Mouse (Mus musculus) stomach, embryonic 15.5 days (tissue): ENCODE results near the gene Taldo1. TPM values are rescaled to one million over a fixed set of nuclear protein-coding genes. Genes with fewer than 3 reads are reported as not detected.
"Not testable (repeated sequence)": the region's sequence is repeated elsewhere in the genome, so short reads cannot be mapped to it uniquely, and the experiment has no call there.

ENCODE experiments used
- ATAC-seq: fragments of 200-750 bp; cut with Nextera tagmentation; 2 replicates; pipeline ENCODE4 v1.8.0; 2017; ENCODE audit warnings: low read depth, moderate number of reproducible peaks, moderate TSS enrichment; ENCODE audit not compliant: insufficient read depth, low FRiP score
- H3K27ac ChIP-seq: fragments of 300-500 bp; sonication (generic); 2 replicates; pipeline ENCODE4 v1.5.1; 2015; ENCODE audit warnings: mild to moderate bottlenecking, inconsistent platforms
- H3K27me3 ChIP-seq: fragments of 300-500 bp; sonication (generic); replicated peaks from 2 replicates; pipeline ENCODE4 v1.6.1; 2015; ENCODE audit warnings: inconsistent platforms
- H3K36me3 ChIP-seq: fragments of 300-500 bp; sonication (generic); 2 replicates; pipeline ENCODE4 v1.6.1; 2015; ENCODE audit warnings: inconsistent platforms
- H3K4me1 ChIP-seq: fragments of 300-500 bp; sonication (generic); 2 replicates; pipeline ENCODE4 v1.6.1; 2015; ENCODE audit warnings: inconsistent platforms
- H3K4me2 ChIP-seq: fragments of 300-500 bp; sonication (generic); 2 replicates; pipeline ENCODE4 v1.6.1; 2015; ENCODE audit warnings: mild to moderate bottlenecking, inconsistent platforms
- H3K4me3 ChIP-seq: fragments of 300-500 bp; sonication (generic); replicated peaks from 2 replicates; pipeline ENCODE4 v1.5.1; 2015; ENCODE audit warnings: inconsistent platforms
- H3K9ac ChIP-seq: fragments of 300-500 bp; sonication (generic); 2 replicates; pipeline ENCODE4 v1.6.1; 2015; ENCODE audit warnings: inconsistent platforms
- H3K9me3 ChIP-seq: fragments of 300-500 bp; sonication (generic); 2 replicates; pipeline ENCODE4 v1.6.1; 2016; ENCODE audit warnings: inconsistent platforms
- WGBS: fragments of 180-500 bp; shearing (Covaris S2); methylation state at CpG from one replicate; pipeline ENCODE4 v1.1.7; 2015; 5-methylcytosine and 5-hydroxymethylcytosine counted together
- polyA plus RNA-seq: library from polyadenylated mRNA; unstranded; fragments of >200 nt; fragmentation: Nextera tagmentation; extraction: Ambion mirVana; gene quantifications from 2 replicates; pipeline ENCODE4 v1.2.1, GENCODE M21; 2015

Taldo1 gene
- polyA plus RNA-seq, 1 experiment from 2014 or later: 347 TPM

- 47% methylated on average over 9 of the region's 9 CpGs for WGBS
- no peaks in the 10 kb centered on the region for H3K36me3 ChIP-seq
- peak overlapping the region; percentile 27; the same call in 1 of the 2 replicates for H3K27ac ChIP-seq
- H3K4me1 ChIP-seq: peaks cover 10% of the 10 kb centered on the region
- ATAC-seq: no peak
- no peak overlapping the region for H3K9ac ChIP-seq
- H3K4me2 ChIP-seq: no peak overlapping the region
- no peaks in the 10 kb centered on the region for H3K27me3 ChIP-seq
- H3K9me3 ChIP-seq: no peaks in the 10 kb centered on the region
- H3K4me3 ChIP-seq: 0 out of 2 replicates have a peak overlapping the region, but pooled peaks have one; percentile 87
Observed at GRCm38 (mm10) chr7:141390326-141391259, 1.4 kb upstream of the Taldo1 start.

DNA sequence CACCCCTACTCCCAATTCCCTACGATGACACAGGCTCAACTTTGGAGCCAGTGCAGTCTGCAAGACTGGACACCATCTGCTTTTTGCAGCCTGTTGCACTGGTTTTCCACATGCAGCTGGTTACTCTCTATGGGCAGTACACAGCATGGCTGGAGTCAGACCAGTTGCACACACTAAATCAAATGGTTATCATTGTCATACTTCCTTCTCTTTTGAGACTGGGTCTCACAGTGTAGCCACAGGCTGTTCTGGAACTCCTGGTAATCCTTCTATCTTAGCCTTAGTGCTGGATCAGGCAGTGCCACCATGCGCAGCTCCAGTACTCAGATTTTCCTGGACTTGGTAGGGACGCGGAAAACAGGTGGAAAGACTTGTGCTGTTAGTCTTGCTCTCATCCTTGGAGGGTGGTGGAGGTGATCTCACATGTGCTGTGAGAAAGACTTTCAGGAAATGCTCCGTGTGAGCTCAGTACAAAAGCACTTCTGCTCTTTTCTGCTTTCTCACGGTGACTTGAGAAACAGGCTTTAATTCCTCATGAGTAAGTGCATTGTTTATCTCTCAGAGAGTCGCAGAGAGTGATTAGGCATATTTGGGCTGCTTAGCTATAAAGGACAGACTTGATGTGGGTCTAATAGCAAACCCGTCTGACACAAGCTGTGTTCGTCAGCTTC, 688 bp downstream of the Taldo1 start:
- no peak; the same call in 1 of the 2 replicates for ATAC-seq
- no peaks in the 10 kb centered on the region for H3K27me3 ChIP-seq
- no peaks in the 10 kb centered on the region for H3K9me3 ChIP-seq
- peaks cover 10% of the 10 kb centered on the region; the same call in 1 of the 2 replicates for H3K36me3 ChIP-seq
- peak overlapping the region; percentile 88 for H3K4me2 ChIP-seq
- WGBS: 26% methylated on average over 9 of the region's 9 CpGs
- peak overlapping the region; percentile 80 for H3K27ac ChIP-seq
- H3K4me1 ChIP-seq: peaks cover 10% of the 10 kb centered on the region
- H3K4me3 ChIP-seq: peak overlapping the region; percentile 87
- H3K9ac ChIP-seq: peak overlapping the region; percentile 48

- no peak overlapping the region for H3K4me3 ChIP-seq
- H3K27ac ChIP-seq: no peak overlapping the region
- H3K4me1 ChIP-seq: peaks cover 10% of the 10 kb centered on the region
- H3K27me3 ChIP-seq: no peaks in the 10 kb centered on the region
- H3K4me2 ChIP-seq: no peak overlapping the region
- no peaks in the 10 kb centered on the region for H3K9me3 ChIP-seq
- H3K36me3 ChIP-seq: peaks cover 17% of the 10 kb centered on the region; the same call in 1 of the 2 replicates
- no peak for ATAC-seq
- H3K9ac ChIP-seq: no peak overlapping the region
- 77% methylated on average over 7 of the region's 7 CpGs for WGBS
Observed at GRCm38 (mm10) chr7:141394158-141394557, 2.2 kb downstream of the Taldo1 start.

DNA sequence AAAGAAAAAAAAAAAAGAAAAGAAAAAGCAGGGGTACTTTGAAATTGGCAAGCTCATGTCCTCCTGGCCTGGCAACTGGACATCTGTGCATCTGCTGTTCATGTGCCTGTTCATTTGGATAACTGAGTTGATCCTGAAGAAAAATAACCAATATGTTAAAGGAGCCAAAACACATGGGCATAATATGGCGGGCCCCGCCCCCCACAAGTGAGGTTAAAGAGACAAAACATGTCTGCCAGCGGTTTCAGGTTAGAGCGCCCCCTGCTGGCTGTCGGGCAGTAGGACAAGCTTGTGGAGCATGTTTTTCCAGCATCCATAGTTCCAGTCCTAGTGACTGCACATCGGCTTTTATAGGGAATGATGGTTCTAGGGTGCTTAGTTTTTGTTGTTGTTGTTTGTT, 2.8 kb downstream of the Taldo1 start:
- H3K4me1 ChIP-seq: peaks cover 10% of the 10 kb centered on the region
- H3K9ac ChIP-seq: no peak overlapping the region
- no peak overlapping the region for H3K27ac ChIP-seq
- no peak overlapping the region for H3K4me2 ChIP-seq
- H3K4me3 ChIP-seq: no peak overlapping the region
- no peaks in the 10 kb centered on the region for H3K27me3 ChIP-seq
- no peaks in the 10 kb centered on the region for H3K9me3 ChIP-seq
- 23% methylated on average over 6 of the region's 6 CpGs for WGBS
- H3K36me3 ChIP-seq: peaks cover 19% of the 10 kb centered on the region; the same call in 1 of the 2 replicates
- no peak for ATAC-seq

- 71% methylated on average over 1 of the region's 1 CpGs for WGBS
Observed at GRCm38 (mm10) chr7:141395348-141395747, 3.3 kb downstream of the Taldo1 start.

GRCm38 (mm10) chr7:141403305-141403704, 11.3 kb downstream of the Taldo1 start:
- H3K27me3 ChIP-seq: no peaks in the 10 kb centered on the region
- H3K4me2 ChIP-seq: no peak overlapping the region
- ATAC-seq: peak; percentile 64
- no peaks in the 10 kb centered on the region for H3K4me1 ChIP-seq
- peaks cover 39% of the 10 kb centered on the region for H3K36me3 ChIP-seq
- no peak overlapping the region for H3K9ac ChIP-seq
- WGBS: 41% methylated on average over 5 of the region's 5 CpGs
- H3K27ac ChIP-seq: no peak overlapping the region
- no peak overlapping the region for H3K4me3 ChIP-seq
- no peaks in the 10 kb centered on the region for H3K9me3 ChIP-seq

More at GRCm38 (mm10) chr7:141395348-141395747, 3.3 kb downstream of the Taldo1 start:
- Histone ChIP-seq H3K4me1 (peaks cover 10% of the 10 kb centered on the region), H3K9me3 (no peaks in the 10 kb centered on the region), H3K4me2 (no peak overlapping the region), H3K27me3 (no peaks in the 10 kb centered on the region), H3K9ac (no peak overlapping the region), H3K27ac (no peak overlapping the region), H3K4me3 (no peak overlapping the region), H3K36me3 (peaks cover 25% of the 10 kb centered on the region; the same call in 1 of the 2 replicates)
- no peak for ATAC-seq

DNA sequence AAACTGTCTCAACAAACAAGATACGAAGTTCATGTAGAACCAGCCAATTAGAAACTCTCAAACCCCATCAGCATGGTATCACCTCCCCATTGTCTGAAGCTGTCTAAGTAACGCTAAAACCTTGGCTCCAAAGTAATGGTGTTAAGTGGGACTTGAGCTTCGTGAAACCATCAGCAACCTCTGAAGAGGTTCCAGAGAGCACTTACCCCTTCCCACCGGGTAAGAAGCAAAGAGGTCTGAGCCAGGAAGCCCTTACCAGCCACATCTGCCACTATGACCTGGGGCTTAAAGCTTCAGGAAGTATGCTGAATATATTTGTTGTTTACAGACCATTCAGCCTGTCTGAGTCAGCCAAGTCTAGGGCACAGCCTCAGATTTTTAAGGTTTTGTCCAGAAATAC, 13.5 kb downstream of the Taldo1 start:
- H3K4me1 ChIP-seq: peaks cover 4% of the 10 kb centered on the region; the same call in 1 of the 2 replicates
- H3K27me3 ChIP-seq: no peaks in the 10 kb centered on the region
- H3K36me3 ChIP-seq: peaks cover 40% of the 10 kb centered on the region
- 69% methylated on average over 4 of the region's 4 CpGs for WGBS
- no peak overlapping the region for H3K4me3 ChIP-seq
- ATAC-seq: no peak
- no peak overlapping the region for H3K9ac ChIP-seq
- H3K4me2 ChIP-seq: no peak overlapping the region
- 0 out of 2 replicates have a peak overlapping the region, but pooled peaks have one; percentile 21 for H3K27ac ChIP-seq
- no peaks in the 10 kb centered on the region for H3K9me3 ChIP-seq

DNA sequence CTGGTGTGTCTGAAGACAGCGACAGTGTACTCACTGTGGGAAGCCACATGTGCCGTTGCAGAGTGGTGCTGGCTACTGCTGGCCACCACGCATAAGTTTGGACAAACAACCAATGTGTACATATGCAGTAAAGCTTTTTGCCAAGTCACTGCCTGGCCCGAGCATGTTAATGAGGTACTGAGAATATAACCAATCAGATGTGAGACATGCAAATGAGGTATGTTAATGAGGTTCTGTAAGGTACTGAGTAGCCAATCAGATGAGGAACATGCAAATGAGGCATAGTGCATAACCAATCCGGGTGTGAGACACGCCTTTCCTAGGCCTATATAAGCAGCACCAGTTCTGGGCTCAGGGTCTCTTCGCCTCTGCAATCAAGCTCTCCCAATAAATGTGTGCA, 15.7 kb downstream of the Taldo1 start:
- H3K9ac ChIP-seq, H3K4me2 ChIP-seq, ATAC-seq, H3K27ac ChIP-seq, H3K4me1 ChIP-seq, H3K4me3 ChIP-seq, H3K27me3 ChIP-seq, H3K9me3 ChIP-seq: not testable (repeated sequence)
- 96% methylated on average over 7 of the region's 7 CpGs for WGBS
- peaks cover 21% of the 10 kb centered on the region for H3K36me3 ChIP-seq

DNA sequence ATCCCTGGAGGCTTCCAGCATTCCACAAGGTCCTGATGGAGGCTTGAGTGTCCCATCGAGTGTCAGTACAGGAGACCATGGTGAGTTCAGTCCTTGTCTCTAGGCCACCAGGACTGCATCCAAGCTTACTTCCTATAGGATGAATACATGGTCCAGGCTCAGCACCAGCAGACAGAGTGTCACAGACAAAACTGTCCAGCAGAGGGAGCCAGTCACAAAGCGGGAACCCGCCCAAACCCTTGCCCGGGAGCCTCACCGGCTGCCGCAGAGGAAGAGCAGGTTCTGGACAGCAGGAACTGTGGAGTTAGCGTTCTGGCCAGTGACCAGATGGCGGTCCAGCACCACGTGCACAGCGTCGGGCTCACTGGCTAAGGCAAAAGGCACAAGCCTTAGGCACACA, 16.8 kb downstream of the Taldo1 start:
- 10% methylated on average over 11 of the region's 11 CpGs for WGBS
- no peak overlapping the region for H3K4me2 ChIP-seq
- peak; percentile 71 for ATAC-seq
- H3K4me1 ChIP-seq: peaks cover 11% of the 10 kb centered on the region
- H3K9ac ChIP-seq: peak overlapping the region; percentile 16; the same call in 1 of the 2 replicates
- no peak overlapping the region for H3K27ac ChIP-seq
- peaks cover 18% of the 10 kb centered on the region for H3K36me3 ChIP-seq
- no peak overlapping the region for H3K4me3 ChIP-seq
- H3K9me3 ChIP-seq: no peaks in the 10 kb centered on the region
- H3K27me3 ChIP-seq: no peaks in the 10 kb centered on the region

DNA sequence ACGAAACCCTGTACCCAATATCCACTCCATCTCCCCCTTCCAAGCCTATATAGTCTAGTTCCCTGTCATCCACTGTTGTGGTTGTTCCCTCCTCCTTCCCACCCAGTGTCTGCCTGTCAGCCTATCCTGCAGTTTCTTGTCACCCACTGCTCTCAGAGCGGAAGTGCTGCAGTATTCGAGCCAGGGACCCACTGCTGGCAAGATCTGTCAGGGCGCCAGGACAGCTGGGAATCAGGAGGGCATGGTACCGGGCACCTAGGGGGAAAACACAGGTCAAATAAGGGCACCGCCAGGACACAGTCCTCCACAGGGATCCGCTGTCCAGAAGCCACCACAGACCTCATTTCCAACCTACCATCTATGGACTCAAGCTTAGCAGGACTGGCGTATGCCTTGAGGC, 18.6 kb downstream of the Taldo1 start:
- Histone ChIP-seq H3K36me3 (peaks cover 18% of the 10 kb centered on the region), H3K4me2 (no peak overlapping the region), H3K4me3 (no peak overlapping the region), H3K9ac (no peak overlapping the region), H3K9me3 (no peaks in the 10 kb centered on the region), H3K27me3 (no peaks in the 10 kb centered on the region), H3K4me1 (peaks cover 16% of the 10 kb centered on the region), H3K27ac (no peak overlapping the region)
- WGBS: 87% methylated on average over 8 of the region's 8 CpGs
- ATAC-seq: no peak

DNA sequence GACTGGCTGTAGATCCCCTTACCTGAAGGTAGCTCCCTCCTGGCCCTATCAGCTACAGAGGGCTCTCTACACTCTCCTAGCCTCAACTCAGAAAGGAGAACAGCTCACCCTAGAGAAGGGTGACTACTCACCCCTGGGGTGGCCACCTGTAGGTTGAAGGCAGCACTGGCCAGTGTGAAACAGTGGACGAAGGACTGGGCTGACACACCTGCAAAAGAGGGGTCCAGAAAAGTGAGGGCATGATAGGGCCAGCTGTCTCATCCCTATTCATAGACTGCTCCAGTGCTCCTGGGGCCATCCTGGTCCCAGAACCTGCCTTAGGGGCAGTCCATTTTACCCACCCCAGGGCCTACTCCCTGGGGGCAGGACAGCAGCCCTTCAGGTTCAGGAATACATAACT, 19.7 kb downstream of the Taldo1 start:
- H3K4me3 ChIP-seq: no peak overlapping the region
- ATAC-seq: no peak
- H3K4me1 ChIP-seq: peaks cover 16% of the 10 kb centered on the region
- H3K27me3 ChIP-seq: no peaks in the 10 kb centered on the region
- H3K36me3 ChIP-seq: peaks cover 18% of the 10 kb centered on the region
- WGBS: 100% methylated on average over 1 of the region's 1 CpGs
- H3K9me3 ChIP-seq: no peaks in the 10 kb centered on the region
- no peak overlapping the region for H3K27ac ChIP-seq
- H3K9ac ChIP-seq: no peak overlapping the region
- no peak overlapping the region for H3K4me2 ChIP-seq

- Histone ChIP-seq H3K4me1 (peaks cover 16% of the 10 kb centered on the region), H3K36me3 (peaks cover 14% of the 10 kb centered on the region), H3K4me2 (peak overlapping the region; percentile 69), H3K4me3 (peak overlapping the region; percentile 65), H3K9ac (peak overlapping the region; percentile 48), H3K9me3 (no peaks in the 10 kb centered on the region), H3K27ac (peak overlapping the region; percentile 73), H3K27me3 (no peaks in the 10 kb centered on the region)
- peak; percentile 7; the same call in 1 of the 2 replicates for ATAC-seq
- 3% methylated on average over 16 of the region's 16 CpGs for WGBS
Observed at GRCm38 (mm10) chr7:141413331-141413730, 21.3 kb downstream of the Taldo1 start.
